Mouse (Mus musculus): Measurements from ENCODE around the gene Glrp1.

DNA sequence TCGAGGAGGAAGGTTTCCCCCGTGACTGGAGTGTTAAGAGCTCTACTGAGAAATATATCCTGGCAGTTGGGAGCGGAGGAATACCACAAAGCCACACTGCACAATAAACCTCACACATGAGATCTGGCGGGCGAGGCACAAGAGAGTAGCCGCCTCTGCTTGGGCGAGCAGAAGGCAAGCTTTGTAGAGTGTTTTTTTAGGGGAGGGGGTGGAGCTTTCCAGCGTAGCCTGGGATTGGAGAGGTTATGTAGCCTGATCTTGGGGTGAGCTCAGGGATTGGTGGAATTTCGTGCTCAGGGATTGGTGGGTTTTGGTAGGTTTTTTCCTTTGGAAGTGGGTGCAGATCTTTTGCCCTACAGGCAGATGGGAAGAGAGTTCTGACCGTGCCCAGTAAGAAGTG lies 19.7 kb downstream of the Glrp1 start:
- TF ChIP-seq CTCF (IDR thresholded peaks at IDR 0.05; ENCODE audit: control insufficient read depth, insufficient read depth, insufficient replicate concordance, low read depth, low read length) (no peak), POLR2A (IDR thresholded peaks at IDR 0.05; ENCODE audit: control insufficient read depth, low read depth, low read length) (no peak)

All from testis, adult 2 months (tissue).